In the genomic region with DNA sequence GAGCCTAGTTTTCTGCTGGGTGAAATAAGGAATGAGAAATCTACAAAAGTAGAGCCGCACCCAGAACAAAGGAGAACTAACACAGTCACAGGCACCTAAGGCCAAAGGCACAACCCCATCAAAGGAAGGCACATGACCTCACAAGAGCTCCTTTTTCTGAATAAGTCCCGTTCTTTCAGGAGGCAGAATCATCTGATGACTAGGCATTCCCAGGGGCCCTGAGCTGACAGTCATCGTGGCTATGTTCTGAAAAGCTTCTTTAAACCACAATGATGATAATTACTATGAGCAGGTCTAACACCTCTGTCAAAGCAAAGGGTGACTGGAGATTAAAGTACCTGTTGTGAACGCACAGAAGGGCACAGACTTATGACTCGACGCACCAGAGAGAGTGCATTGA, we compare ENCODE assay signal across 17 mouse cellular contexts.
"Had no signal": no experiment of that assay in that cellular context is flagged by ENCODE, and none has a peak within 500 bp of the region (broad histone marks: within the 10 kb centered on the region; RNA-seq: fewer than 3 reads in every experiment).

No protein-coding gene starts in this region.

- H3K9ac ChIP-seq: liver, embryonic 14.5 days; lung, embryonic 14.5 days; midbrain, embryonic 13.5 days; midbrain, embryonic 15.5 days; neural tube, embryonic 13.5 days; neural tube, embryonic 15.5 days; stomach, embryonic 15.5 days had no signal

- ATAC-seq: midbrain, embryonic 13.5 days; midbrain, embryonic 15.5 days had no signal

- H3K27me3 ChIP-seq: midbrain, embryonic 13.5 days; midbrain, embryonic 15.5 days; neural tube, embryonic 13.5 days; neural tube, embryonic 15.5 days; stomach, embryonic 15.5 days had no signal

- H3K9me3 ChIP-seq: midbrain, embryonic 10.5 days; midbrain, embryonic 13.5 days; midbrain, embryonic 15.5 days; neural tube, embryonic 13.5 days; neural tube, embryonic 15.5 days; stomach, embryonic 15.5 days had no signal

- DNase-seq: lung, adult 18-20 months; lung, embryonic 14.5 days; lung, postnatal 10 days; lung, postnatal 4 days; right cerebral cortex, postnatal 14 days; thymus, adult 2 months; thymus, postnatal 14 days; thymus, postnatal 36 days had no signal

- H3K36me3 ChIP-seq: midbrain, embryonic 10.5 days; midbrain, embryonic 13.5 days; midbrain, embryonic 15.5 days; neural tube, embryonic 13.5 days; neural tube, embryonic 15.5 days; stomach, embryonic 15.5 days had no signal

- H3K4me3 ChIP-seq: midbrain, embryonic 10.5 days; midbrain, embryonic 13.5 days; midbrain, embryonic 15.5 days; myocyte; neural tube, embryonic 13.5 days; neural tube, embryonic 15.5 days; stomach, embryonic 15.5 days had no signal

- H3K4me2 ChIP-seq: lung, embryonic 14.5 days; midbrain, embryonic 13.5 days; midbrain, embryonic 15.5 days; neural tube, embryonic 13.5 days; neural tube, embryonic 15.5 days; stomach, embryonic 15.5 days had no signal

- H3K27ac ChIP-seq: liver, embryonic 14.5 days; midbrain, embryonic 10.5 days; midbrain, embryonic 13.5 days; midbrain, embryonic 15.5 days; neural tube, embryonic 13.5 days; neural tube, embryonic 15.5 days; stomach, embryonic 15.5 days; stomach, postnatal 0 days had no signal

- H3K4me1 ChIP-seq: midbrain, embryonic 13.5 days; midbrain, embryonic 15.5 days; neural tube, embryonic 15.5 days; stomach, embryonic 15.5 days had no signal
